Mouse (Mus musculus) embryo, embryonic 11 days (tissue): ENCODE data around the gene Dcaf15.

Experiments used
- DNase-seq: peaks from one replicate; pipeline ENCODE4 v3.0.0-alpha.2; 2015

The Dcaf15 gene

GRCm38 (mm10) chr8:84104697-84105609 lies at the start of gene Dcaf15:
Gene Dcaf15, minus strand, starts transcription at chr8:84104768.
- peak; percentile 100 for DNase-seq

- no peak for DNase-seq
These were observed 44.6 kb upstream of the Dcaf15 start for GRCm38 (mm10) chr8:84149181-84149580.

DNA sequence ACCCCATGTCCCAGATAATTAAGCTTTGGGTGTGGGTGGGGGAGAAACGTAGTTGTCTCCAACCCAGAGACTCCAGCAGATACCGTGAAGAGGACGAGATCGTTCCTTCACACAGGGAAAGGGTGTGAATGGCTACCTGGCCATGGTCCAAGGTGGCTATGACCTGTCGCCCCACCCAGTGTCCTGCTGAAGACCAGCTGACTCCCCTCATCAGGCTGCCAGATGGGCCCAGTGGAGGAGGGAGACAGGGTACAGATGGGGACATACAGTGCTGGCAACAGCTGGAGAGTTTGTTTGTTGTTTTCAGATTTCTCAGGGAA lies 43.9 kb upstream of the Dcaf15 start:
- DNase-seq: no peak

- DNase-seq: peak; percentile 97
These were observed 43.4 kb upstream of the Dcaf15 start, which contains the start of the genes Cc2d1a and 4930432K21Rik for GRCm38 (mm10) chr8:84147769-84148530. Gene Cc2d1a, minus strand, starts transcription at chr8:84147936. Gene 4930432K21Rik, plus strand, starts transcription at chr8:84148025.

- peak; percentile 18 for DNase-seq
These were observed 42.8 kb upstream of the Dcaf15 start for GRCm38 (mm10) chr8:84147324-84147766.

- no peak for DNase-seq
These were observed 40.2 kb upstream of the Dcaf15 start for GRCm38 (mm10) chr8:84144636-84145245.

DNA sequence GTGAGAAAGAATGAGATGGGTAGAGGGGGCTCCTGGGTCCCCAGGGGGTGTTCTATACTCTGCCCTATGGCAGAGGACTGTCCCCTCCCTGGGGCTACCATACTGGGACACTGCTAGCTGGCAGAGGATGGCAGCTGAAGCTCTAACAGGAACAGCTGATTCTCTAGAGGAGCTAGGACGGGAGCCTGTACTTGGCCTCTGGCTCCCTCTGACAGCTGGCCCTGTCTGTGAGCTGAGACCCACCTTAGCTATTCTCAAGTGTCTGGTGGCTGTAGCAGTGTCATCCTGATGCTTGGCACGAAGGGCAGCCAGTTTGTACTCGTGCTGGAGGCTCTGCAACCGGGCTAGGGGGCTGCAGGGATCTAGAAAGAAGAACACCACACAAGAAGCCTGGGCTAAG lies 36.3 kb upstream of the Dcaf15 start:
- no peak for DNase-seq

DNA sequence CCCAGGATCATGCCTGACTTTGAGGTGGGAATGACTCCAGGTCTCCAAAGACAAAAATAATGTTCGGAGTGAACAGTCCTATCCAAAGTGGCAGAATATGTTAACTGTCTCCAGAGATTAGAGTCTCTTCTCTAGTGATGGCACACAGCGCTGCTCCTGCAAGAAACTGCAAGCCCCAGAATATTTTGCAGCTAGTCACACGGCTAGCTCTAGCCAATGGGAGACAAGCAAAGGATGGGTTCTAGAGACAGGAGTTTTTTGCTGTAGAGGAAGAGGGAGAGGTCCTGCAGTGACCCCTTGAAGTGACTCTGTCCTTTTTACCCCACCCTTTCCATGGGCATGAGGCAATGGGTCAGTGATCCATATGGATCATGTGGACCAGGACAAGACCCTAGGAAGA lies 33.3 kb upstream of the Dcaf15 start:
- no peak for DNase-seq

DNA sequence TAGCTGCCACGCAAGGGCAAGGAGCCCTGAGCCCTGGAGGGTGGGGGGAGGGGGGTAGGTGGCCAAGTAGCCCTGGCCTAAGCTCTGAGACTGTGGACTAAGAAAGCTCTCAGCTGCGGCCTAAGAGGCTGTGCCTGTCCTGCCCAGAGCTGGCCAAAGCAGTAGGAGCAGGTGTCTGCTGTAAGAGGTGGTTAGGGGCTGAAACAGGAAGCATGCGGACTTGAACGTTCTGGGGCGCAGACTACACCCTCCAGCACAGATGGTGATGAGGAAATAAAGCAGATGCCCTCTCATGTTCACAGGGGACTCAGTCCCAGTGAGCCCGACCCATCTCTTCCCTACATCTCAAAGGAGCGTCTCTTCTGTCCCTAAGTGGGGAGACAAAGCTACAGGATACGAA lies 27.7 kb upstream of the Dcaf15 start:
- DNase-seq: no peak

- DNase-seq: peak; percentile 26
These were observed 26.2 kb upstream of the Dcaf15 start for GRCm38 (mm10) chr8:84130806-84131205.

- no peak for DNase-seq
These were observed 23.7 kb upstream of the Dcaf15 start for GRCm38 (mm10) chr8:84128277-84128676.

DNA sequence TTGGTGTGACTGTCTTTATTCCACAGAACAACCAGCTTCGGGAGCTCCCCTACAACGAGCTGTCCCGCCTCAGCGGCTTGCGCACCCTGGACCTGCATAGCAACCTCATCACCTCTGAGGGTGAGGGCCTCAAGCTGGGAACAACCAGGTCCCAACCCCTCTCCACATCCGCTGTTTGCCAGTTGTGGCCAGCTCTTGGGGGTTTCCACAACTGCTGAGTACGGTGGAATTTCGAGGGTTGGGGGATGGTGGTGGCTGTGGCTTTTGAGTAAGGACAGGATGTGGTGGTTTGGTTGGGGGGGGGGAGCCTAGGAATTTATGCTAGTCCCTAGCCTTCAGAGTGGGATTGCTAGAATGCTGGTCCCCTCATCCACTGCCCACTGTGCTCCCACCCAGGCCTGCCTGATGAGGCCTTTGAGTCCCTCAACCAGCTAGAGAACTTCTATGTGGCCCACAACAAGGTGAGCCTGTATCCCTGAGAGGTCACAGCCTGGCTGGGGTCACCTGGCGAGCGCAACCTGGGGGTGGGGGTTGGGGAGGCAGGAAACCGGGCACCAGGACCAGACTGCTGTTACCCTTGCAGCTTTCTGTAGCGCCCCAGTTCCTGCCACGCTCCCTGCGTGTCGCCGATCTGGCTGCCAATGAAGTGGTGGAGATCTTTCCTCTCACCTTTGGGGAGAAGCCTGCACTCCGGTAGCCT lies 22.8 kb upstream of the Dcaf15 start:
- DNase-seq: no peak

DNA sequence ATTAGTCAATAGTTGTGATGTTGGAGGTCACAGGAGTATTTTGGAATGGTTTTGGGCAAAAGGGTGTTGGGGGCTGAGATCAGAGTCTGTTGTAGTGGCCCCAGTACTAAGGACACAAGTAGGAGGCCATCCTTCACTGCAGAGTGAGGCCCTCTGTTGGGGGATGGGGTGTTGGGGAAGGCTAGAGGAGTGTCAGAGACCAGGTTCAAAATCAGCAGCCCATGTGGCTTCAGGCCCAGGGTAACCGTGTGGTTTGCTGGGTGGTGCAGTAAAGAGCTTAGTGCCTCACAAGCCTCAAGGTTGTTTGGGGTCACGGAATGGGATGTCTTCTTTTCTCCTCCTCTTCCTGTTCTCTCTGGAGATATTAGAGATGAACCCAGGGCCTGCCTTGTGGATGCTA lies 22.2 kb upstream of the Dcaf15 start:
- DNase-seq: no peak

- DNase-seq: no peak
These were observed 21.1 kb upstream of the Dcaf15 start, which contains the start of gene Podnl1 for GRCm38 (mm10) chr8:84125656-84126055. Gene Podnl1, plus strand, starts transcription at chr8:84125989.

DNA sequence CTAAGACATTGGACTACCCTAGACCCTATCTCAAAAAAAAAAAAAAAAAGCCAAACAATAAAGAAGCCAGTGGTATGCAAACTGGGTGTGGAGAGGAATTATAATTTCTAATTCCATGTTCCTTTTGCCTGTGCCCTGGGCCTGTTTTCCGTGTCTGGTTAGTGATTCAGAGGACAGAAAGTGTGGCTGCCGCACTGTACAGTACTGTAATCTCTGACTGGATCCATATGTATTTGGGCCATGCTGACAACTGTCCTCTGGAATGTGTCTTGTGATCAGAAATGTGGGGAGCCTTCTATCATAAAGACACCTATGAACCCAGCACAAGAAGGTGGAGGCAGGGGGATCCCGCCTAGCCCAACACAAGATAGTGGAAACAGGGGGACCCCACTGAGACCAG lies 17.6 kb upstream of the Dcaf15 start:
- DNase-seq: no peak

GRCm38 (mm10) chr8:84115646-84116045 lies 11.1 kb upstream of the Dcaf15 start:
- DNase-seq: no peak

DNA sequence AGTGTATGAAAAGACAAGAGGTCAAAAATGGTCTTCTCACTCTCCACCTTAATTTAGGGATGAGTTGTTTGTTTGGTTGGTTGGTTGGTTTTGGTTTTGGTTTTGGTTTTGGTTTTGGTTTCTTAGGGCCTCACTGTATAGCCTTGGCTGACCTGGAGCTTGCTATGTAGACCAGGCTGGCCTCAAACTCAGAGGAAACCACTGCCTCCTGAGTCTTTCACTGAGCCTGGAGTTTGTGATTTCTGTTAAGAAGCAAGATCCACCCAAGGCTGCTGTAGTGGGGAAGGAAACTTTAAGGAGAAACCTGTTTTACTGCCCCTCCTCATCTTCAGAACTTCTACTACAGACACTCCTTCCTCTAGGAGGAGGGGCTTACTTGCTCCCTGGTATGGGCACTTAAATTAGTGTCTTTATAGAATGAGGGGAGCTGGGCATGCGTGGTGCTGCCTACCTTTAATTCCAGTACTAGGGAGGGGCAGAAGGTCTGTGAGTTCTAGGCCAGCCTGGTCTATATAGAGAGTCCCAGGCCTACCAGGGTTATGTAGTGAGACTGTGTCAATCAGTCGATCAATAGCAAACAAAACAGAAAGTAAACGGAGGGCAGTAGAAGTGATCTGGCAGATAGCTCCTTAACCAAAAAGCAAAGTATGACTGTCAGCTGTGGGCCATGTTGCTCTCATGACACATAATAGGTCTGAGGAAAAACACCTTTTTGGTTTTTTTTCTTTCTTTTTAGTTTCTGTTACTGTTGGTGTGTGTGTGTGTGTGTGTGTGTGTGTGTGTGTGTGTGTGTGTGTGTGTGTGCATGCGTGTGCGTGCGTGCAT lies 1.9 kb upstream of the Dcaf15 start:
- no peak for DNase-seq

GRCm38 (mm10) chr8:84105676-84106075 lies 1.1 kb upstream of the Dcaf15 start:
- no peak for DNase-seq

DNA sequence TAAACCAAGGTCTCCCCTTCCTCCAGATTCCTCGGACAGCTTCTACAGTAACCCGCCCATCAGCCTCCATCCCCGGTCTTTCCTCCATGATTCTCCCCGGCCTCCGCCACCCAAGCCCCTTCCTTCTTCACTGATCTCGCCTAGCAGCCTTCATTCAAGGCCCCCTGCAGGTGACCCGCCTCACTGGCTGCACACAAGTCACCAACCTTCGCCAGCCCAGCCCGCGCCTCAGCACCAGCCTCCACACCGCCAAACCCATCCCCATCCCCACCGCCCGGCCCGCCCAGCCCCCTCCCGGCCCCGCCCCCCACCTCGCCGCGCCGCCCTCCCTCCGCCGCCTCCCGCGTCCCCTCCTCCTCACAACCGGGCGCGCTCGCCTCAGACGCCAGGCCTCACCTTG lies 347 bp downstream of the Dcaf15 start:
- DNase-seq: peak; percentile 87

DNA sequence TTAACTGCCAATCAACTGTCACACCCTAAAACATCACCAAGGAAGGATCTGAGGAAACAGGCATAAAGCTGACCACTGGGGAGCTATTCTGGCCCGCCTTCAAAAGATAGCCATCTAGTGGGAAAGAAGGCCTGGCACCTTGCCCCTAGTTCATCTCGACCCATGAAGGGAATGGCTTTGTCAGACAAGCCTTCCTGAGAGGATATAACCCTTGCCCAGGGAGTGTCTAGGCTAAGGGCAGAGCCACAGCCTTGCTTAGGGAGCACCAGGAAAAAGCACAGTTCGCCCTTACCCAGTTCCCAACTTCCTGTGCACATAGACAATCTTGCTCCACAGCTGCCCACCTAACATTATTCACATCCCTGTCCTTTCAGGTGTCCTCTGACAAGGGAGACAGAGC lies 967 bp downstream of the Dcaf15 start:
- DNase-seq: no peak

GRCm38 (mm10) chr8:84101476-84102270 lies 2.9 kb downstream of the Dcaf15 start:
- DNase-seq: no peak
